Mouse (Mus musculus) neural tube, embryonic 12.5 days (tissue): ENCODE results near the gene Stambp. TPM values are rescaled to one million over a fixed set of nuclear protein-coding genes. Genes with fewer than 3 reads are reported as not detected.

Experiments
- ATAC-seq: fragments of 200-750 bp; cut with Nextera tagmentation; 2 replicates; pipeline ENCODE4 v1.8.0; 2017; ENCODE audit warnings: low read depth, mild to moderate bottlenecking, moderate TSS enrichment, moderate library complexity; ENCODE audit not compliant: low FRiP score
- H3K27ac ChIP-seq: fragments of 300-500 bp; sonication (generic); 2 replicates; pipeline ENCODE4 v1.5.1; 2016
- H3K27me3 ChIP-seq: fragments of 300-500 bp; sonication (generic); replicated peaks from 2 replicates; pipeline ENCODE4 v1.6.1; 2016; ENCODE audit warnings: mild to moderate bottlenecking
- H3K36me3 ChIP-seq: fragments of 300-500 bp; sonication (generic); 2 replicates; pipeline ENCODE4 v1.6.1; 2016; ENCODE audit warnings: mild to moderate bottlenecking
- H3K4me1 ChIP-seq: fragments of 300-500 bp; sonication (generic); 2 replicates; pipeline ENCODE4 v1.6.1; 2016
- H3K4me2 ChIP-seq: fragments of 300-500 bp; sonication (generic); replicated peaks from 2 replicates; pipeline ENCODE4 v1.6.1; 2016; ENCODE audit warnings: mild to moderate bottlenecking
- H3K4me3 ChIP-seq: fragments of 300-500 bp; sonication (generic); 2 replicates; pipeline ENCODE4 v1.5.1; 2016
- H3K9ac ChIP-seq: fragments of 300-500 bp; sonication (generic); 2 replicates; pipeline ENCODE4 v1.6.1; 2016; ENCODE audit warnings: mild to moderate bottlenecking
- H3K9me3 ChIP-seq: fragments of 300-500 bp; sonication (generic); 2 replicates; pipeline ENCODE4 v1.6.1; 2016; ENCODE audit warnings: mild to moderate bottlenecking
- WGBS: fragments of 180-500 bp; shearing (Covaris S2); methylation state at CpG from one replicate; pipeline ENCODE4 v1.1.7; 2016; 5-methylcytosine and 5-hydroxymethylcytosine counted together
- polyA plus RNA-seq: library from polyadenylated mRNA; unstranded; fragments of >200 nt; fragmentation: Nextera tagmentation; extraction: Ambion mirVana; gene quantifications from 2 replicates; pipeline ENCODE4 v1.2.1, GENCODE M21; 2016

The Stambp gene
- 34.4 and 34.6 TPM in 2 replicates for polyA plus RNA-seq

- H3K36me3 ChIP-seq = peaks cover 12% of the 10 kb centered on the region
- H3K27ac ChIP-seq = peak within 1 kb of the TSS; percentile 80
- 0% methylated on average over 7 of the region's 11 CpGs for WGBS
- peak; percentile 81 for ATAC-seq
- H3K4me2 ChIP-seq = peak within 1 kb of the TSS; percentile 82
- H3K27me3 ChIP-seq = no peaks in the 10 kb centered on the region
- peak within 1 kb of the TSS; percentile 69 for H3K4me3 ChIP-seq
- peak within 1 kb of the TSS; percentile 76 for H3K9ac ChIP-seq
- H3K9me3 ChIP-seq = no peaks in the 10 kb centered on the region
- H3K4me1 ChIP-seq = peaks cover 12% of the 10 kb centered on the region
These were observed at the start of gene Stambp for GRCm38 (mm10) chr6:83572671-83573070. Gene Stambp, minus strand, starts transcription at chr6:83572729.

GRCm38 (mm10) chr6:83619955-83620354 lies 47.4 kb upstream of the Stambp start:
- no peak overlapping the region for H3K4me2 ChIP-seq
- H3K9ac ChIP-seq = no peak overlapping the region
- no peaks in the 10 kb centered on the region for H3K4me1 ChIP-seq
- no peaks in the 10 kb centered on the region for H3K36me3 ChIP-seq
- ATAC-seq = no peak
- no peak overlapping the region for H3K27ac ChIP-seq
- no peak overlapping the region for H3K4me3 ChIP-seq
- 64% methylated on average over 9 of the region's 9 CpGs for WGBS
- H3K9me3 ChIP-seq = no peaks in the 10 kb centered on the region
- H3K27me3 ChIP-seq = no peaks in the 10 kb centered on the region

- no peak for ATAC-seq
- 85% methylated on average over 15 of the region's 15 CpGs for WGBS
- no peaks in the 10 kb centered on the region for H3K9me3 ChIP-seq
- no peak overlapping the region for H3K9ac ChIP-seq
- no peaks in the 10 kb centered on the region for H3K27me3 ChIP-seq
- no peak overlapping the region for H3K4me3 ChIP-seq
- no peaks in the 10 kb centered on the region for H3K4me1 ChIP-seq
- no peak overlapping the region for H3K4me2 ChIP-seq
- H3K27ac ChIP-seq = no peak overlapping the region
- H3K36me3 ChIP-seq = no peaks in the 10 kb centered on the region
These were observed 45.2 kb upstream of the Stambp start for GRCm38 (mm10) chr6:83617581-83618335.

GRCm38 (mm10) chr6:83616512-83616911 lies 44.0 kb upstream of the Stambp start:
- no peaks in the 10 kb centered on the region for H3K27me3 ChIP-seq
- no peak overlapping the region for H3K9ac ChIP-seq
- no peak for ATAC-seq
- no peaks in the 10 kb centered on the region for H3K9me3 ChIP-seq
- H3K36me3 ChIP-seq = no peaks in the 10 kb centered on the region
- H3K4me2 ChIP-seq = no peak overlapping the region
- H3K4me3 ChIP-seq = no peak overlapping the region
- WGBS = 84% methylated on average over 5 of the region's 5 CpGs
- H3K4me1 ChIP-seq = no peaks in the 10 kb centered on the region
- H3K27ac ChIP-seq = no peak overlapping the region

- Histone ChIP-seq H3K27ac (no peak overlapping the region), H3K4me1 (no peaks in the 10 kb centered on the region), H3K9me3 (no peaks in the 10 kb centered on the region), H3K9ac (no peak overlapping the region), H3K4me3 (no peak overlapping the region), H3K36me3 (no peaks in the 10 kb centered on the region), H3K4me2 (no peak overlapping the region), H3K27me3 (no peaks in the 10 kb centered on the region)
- ATAC-seq = no peak
- WGBS = 94% methylated on average over 4 of the region's 4 CpGs
These were observed 41.9 kb upstream of the Stambp start for GRCm38 (mm10) chr6:83614469-83614868.

GRCm38 (mm10) chr6:83612976-83613375 lies 40.4 kb upstream of the Stambp start:
- no peak overlapping the region for H3K9ac ChIP-seq
- no peaks in the 10 kb centered on the region for H3K36me3 ChIP-seq
- no peaks in the 10 kb centered on the region for H3K9me3 ChIP-seq
- no peak overlapping the region for H3K4me3 ChIP-seq
- H3K4me2 ChIP-seq = no peak overlapping the region
- ATAC-seq = no peak
- no peaks in the 10 kb centered on the region for H3K27me3 ChIP-seq
- WGBS = 100% methylated on average over 1 of the region's 1 CpGs
- no peak overlapping the region for H3K27ac ChIP-seq
- no peaks in the 10 kb centered on the region for H3K4me1 ChIP-seq

GRCm38 (mm10) chr6:83599636-83600174 lies 27.2 kb upstream of the Stambp start:
- Histone ChIP-seq H3K4me3 (no peak overlapping the region), H3K4me1 (no peaks in the 10 kb centered on the region), H3K36me3 (no peaks in the 10 kb centered on the region), H3K4me2 (peak overlapping the region; percentile 58; the same call in 1 of the 2 replicates), H3K27me3 (no peaks in the 10 kb centered on the region), H3K27ac (no peak overlapping the region), H3K9ac (no peak overlapping the region), H3K9me3 (no peaks in the 10 kb centered on the region)
- no peak for ATAC-seq
- 84% methylated on average over 6 of the region's 6 CpGs for WGBS

GRCm38 (mm10) chr6:83599060-83599550 lies 26.6 kb upstream of the Stambp start:
- ATAC-seq = 0 out of 2 replicates have a peak, but pooled peaks have one; percentile 33
- H3K36me3 ChIP-seq = no peaks in the 10 kb centered on the region
- no peaks in the 10 kb centered on the region for H3K4me1 ChIP-seq
- peak overlapping the region; percentile 24 for H3K4me3 ChIP-seq
- 42% methylated on average over 24 of the region's 24 CpGs for WGBS
- no peaks in the 10 kb centered on the region for H3K27me3 ChIP-seq
- H3K9me3 ChIP-seq = no peaks in the 10 kb centered on the region
- H3K27ac ChIP-seq = no peak overlapping the region
- H3K4me2 ChIP-seq = peak overlapping the region; percentile 58
- peak overlapping the region; percentile 41; the same call in 1 of the 2 replicates for H3K9ac ChIP-seq

GRCm38 (mm10) chr6:83598646-83599045 lies 26.1 kb upstream of the Stambp start:
- 15% methylated on average over 9 of the region's 9 CpGs for WGBS
- no peaks in the 10 kb centered on the region for H3K9me3 ChIP-seq
- ATAC-seq = peak; percentile 33; the same call in 1 of the 2 replicates
- H3K4me3 ChIP-seq = peak overlapping the region; percentile 24
- no peaks in the 10 kb centered on the region for H3K27me3 ChIP-seq
- H3K4me1 ChIP-seq = no peaks in the 10 kb centered on the region
- no peak overlapping the region for H3K27ac ChIP-seq
- peak overlapping the region; percentile 41; the same call in 1 of the 2 replicates for H3K9ac ChIP-seq
- H3K36me3 ChIP-seq = no peaks in the 10 kb centered on the region
- H3K4me2 ChIP-seq = peak overlapping the region; percentile 58

- Histone ChIP-seq H3K4me3 (no peak overlapping the region), H3K9me3 (no peaks in the 10 kb centered on the region), H3K4me2 (no peak overlapping the region), H3K36me3 (no peaks in the 10 kb centered on the region), H3K9ac (no peak overlapping the region), H3K27ac (no peak overlapping the region), H3K4me1 (no peaks in the 10 kb centered on the region), H3K27me3 (no peaks in the 10 kb centered on the region)
- WGBS = 68% methylated on average over 3 of the region's 3 CpGs
- ATAC-seq = no peak
These were observed 25.5 kb upstream of the Stambp start for GRCm38 (mm10) chr6:83597988-83598387.

- Histone ChIP-seq H3K27ac (no peak overlapping the region), H3K36me3 (no peaks in the 10 kb centered on the region), H3K4me1 (no peaks in the 10 kb centered on the region), H3K27me3 (no peaks in the 10 kb centered on the region), H3K9ac (no peak overlapping the region), H3K4me2 (no peak overlapping the region), H3K4me3 (no peak overlapping the region), H3K9me3 (no peaks in the 10 kb centered on the region)
- no peak for ATAC-seq
- WGBS = 87% methylated on average over 2 of the region's 2 CpGs
These were observed 22.5 kb upstream of the Stambp start for GRCm38 (mm10) chr6:83595035-83595434.

GRCm38 (mm10) chr6:83593896-83594295 lies 21.4 kb upstream of the Stambp start:
- no peaks in the 10 kb centered on the region for H3K4me1 ChIP-seq
- H3K27me3 ChIP-seq = no peaks in the 10 kb centered on the region
- no peak overlapping the region for H3K4me3 ChIP-seq
- no peaks in the 10 kb centered on the region for H3K9me3 ChIP-seq
- H3K27ac ChIP-seq = no peak overlapping the region
- 71% methylated on average over 7 of the region's 7 CpGs for WGBS
- ATAC-seq = no peak
- no peak overlapping the region for H3K4me2 ChIP-seq
- H3K9ac ChIP-seq = no peak overlapping the region
- no peaks in the 10 kb centered on the region for H3K36me3 ChIP-seq
